Mouse (Mus musculus): Measurements from ENCODE around the gene Pgpep1. TPM values are rescaled to one million over a fixed set of nuclear protein-coding genes. Genes with fewer than 3 reads are reported as not detected.

Gene Pgpep1
- polyA plus RNA-seq, 3 experiments from 2014 or later = 3.8 to 6.4 (median 4.8) TPM

DNA sequence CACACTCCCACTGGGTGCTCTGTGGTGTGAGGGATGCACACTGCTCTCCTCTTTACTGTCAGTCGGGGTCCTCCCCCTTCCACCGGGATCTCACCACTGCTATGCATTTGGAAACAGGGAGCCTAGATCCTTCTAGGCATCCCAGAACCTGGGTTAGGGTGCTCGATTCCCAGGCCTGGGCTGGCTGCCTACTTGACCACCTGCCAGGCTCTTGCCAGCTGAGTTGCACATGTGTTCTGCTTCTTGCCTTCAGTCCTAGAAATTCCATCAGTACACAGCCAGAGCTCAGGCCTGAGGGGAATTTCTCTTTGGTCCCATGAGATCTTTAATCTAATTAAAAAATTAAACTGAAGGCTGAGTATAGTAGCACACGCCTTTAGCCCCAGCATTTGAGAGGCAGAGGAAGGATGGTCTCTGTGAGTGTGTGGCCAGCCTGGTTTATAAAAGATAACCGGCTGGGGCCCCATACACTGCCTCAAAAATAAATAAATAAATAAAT is 29.8 kb upstream of the Pgpep1 start:
- ATAC-seq = no peak

DNA sequence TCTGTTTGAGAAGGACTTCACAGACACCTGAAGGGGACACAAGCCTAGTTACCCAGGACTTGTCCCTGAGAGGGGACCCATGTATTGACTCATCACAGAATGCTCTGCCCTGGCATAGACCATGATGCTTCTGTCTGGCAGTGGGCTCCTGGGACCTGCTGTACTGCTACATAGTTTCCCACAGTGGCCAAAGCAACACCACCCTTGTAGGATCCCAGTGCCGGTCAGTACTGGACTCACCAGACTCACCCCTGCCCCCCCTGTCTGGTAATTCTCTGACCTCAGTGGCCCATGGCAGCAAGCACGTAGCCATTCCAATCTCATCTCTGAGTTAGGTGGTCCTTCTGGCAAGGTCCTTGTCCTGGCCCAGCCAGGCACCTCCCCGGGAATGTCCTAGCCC is 27.9 kb upstream of the Pgpep1 start:
- ATAC-seq = no peak

DNA sequence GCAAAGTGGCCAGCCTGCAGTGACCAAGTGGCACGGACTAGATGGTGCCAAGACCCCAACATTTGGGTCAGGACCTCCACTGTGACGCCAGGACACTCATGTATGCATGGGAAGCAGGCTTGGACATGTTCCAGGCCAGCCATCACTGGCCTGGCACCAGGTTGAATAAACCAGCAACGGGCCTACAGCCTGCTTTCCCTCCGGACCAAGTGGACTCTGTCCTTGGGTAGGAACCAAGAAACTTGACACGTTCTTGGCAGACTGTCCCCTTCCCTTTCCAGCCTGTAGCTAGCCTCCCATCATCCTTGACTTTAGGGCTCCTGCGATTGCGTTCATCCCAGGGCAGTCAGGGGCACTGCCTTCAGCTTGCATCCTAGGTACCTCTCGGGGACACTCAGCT is 27.4 kb upstream of the Pgpep1 start:
- no peak for ATAC-seq

DNA sequence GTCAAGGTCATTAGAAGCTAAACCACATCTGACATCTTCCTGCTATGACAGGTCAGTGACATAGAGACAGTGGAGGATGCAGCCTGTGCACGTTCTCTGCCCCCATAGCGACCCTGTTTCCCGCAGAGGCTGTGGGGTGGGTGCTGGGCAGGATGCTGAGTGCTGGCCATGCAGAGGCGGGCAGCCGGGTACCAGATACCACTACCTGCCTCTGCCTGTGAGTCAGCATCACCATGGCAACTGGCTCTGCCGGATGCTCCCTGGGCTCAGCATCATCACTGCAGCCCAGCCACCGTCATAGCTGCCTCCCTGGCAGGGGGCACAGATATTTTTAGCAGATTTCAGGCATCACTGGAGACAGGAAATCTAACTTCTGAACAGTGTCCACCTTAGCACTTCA is 24.1 kb upstream of the Pgpep1 start:
- peak; percentile 97 for ATAC-seq

DNA sequence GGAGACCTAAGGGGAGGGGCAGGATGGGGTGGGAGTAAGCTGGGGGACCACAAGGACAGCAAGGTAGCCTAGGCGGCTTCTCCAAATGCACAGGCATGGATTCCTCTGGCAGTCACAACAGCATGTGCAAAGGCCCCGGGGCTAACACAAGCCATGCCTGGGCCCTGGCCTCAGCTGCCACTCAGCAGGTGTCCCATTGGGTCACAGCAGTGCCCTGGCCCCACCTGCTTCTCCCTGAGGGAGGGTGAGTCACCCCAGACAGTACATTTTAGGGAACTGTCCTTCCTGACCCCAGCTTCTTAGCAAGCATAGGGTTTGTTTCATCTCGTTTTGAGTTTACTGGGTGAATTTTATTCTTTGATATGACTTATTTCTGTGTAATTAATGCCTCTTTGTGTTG is 22.5 kb upstream of the Pgpep1 start:
- no peak for ATAC-seq

DNA sequence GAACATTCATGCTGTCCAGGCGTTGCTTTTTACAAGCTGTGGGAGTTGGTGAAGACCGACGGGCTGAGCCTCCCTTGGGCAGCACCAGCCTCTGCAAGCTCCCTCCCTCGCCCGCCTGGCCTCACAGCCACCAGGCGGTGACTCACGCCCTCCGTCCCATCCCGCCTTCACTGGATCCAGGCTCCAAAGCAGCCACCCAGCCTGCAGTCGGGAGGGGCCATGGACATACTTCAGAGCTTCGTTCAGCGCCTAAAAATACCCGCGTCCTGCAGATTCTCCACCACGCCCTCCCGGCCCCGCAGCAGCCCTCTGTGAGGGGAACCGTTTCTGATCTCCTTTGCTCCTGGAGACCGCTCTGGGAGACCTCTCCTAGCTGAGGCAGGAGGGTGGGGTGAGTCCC is 22.0 kb upstream of the Pgpep1 start:
- no peak for ATAC-seq

DNA sequence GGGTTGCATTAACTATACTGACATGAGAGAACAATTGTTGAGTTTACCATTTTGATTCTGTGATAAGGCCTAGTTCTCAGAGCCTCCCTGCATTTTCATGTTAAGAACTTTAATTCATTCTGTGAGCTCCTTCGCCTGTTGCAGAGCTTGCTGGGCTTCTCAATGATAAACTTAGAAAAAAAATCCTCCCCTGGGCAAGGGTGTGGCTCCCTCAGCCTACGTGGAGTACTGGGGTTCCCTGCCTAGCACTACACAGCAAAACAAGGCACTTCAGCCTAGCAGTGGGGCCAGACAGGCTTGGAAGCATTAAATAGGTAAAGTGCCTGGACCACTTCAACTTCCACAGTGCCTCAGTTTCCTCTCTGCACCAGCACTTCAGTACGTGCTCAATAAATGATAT is 21.2 kb upstream of the Pgpep1 start:
- ATAC-seq = no peak

DNA sequence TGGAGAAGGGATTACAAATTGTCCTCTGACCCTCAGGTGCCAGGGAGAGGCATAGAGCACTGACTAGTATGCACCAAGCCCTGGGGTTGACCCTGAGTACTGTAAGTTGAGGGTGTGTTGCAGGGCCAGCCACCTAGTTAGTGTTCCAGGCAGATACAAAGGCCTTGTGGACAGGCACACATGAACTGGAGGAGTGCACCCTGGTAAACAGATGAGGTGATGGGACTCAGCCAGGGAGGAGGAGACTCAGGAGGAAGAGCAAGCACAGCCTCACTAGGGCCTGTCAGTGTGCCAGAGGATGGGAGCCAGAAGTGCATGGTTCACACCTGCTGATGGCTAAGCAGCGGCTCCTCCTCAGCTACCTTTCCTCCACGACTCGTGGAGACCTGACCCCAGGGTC is 19.9 kb upstream of the Pgpep1 start:
- ATAC-seq = no peak

DNA sequence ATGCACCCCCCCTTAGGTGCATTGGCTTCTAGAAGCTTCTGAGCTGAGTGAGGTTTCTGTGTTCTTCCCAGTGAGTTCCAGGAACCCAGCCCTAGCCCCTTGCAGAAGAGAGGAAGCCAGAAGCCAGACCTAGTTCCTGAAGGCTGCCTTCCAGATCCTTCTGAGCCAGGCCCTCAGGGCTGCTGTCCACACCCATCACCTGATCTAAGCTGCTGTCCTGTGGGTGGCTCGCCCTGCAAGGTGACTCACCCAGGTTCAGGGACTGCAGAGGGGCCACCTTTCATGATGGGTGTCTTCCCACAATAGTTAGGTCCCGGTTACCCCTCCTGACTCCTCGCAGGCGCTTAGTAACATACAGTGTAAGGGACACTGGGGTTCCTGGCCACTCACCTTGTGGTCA is 19.2 kb upstream of the Pgpep1 start:
- ATAC-seq = no peak

DNA sequence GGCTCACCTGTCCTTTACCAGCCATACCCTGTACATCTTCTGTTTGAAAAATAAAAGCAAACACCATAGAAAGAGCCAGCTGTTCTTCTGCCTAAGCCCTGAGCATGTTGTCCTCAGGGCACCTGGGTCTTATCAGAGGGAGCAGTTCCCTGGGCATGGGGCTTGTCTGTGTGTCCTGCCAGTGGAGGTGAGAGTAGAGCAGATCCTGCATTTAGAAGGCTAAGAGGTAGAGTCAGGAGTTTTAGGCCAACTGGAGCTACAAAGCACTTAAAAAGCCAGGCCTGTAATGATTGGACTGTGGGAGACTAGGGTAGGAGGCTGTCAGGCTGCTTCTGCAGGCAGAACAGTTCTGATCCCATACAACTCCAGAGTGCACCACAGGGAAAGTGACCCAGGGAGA is 18.5 kb upstream of the Pgpep1 start:
- no peak for ATAC-seq

DNA sequence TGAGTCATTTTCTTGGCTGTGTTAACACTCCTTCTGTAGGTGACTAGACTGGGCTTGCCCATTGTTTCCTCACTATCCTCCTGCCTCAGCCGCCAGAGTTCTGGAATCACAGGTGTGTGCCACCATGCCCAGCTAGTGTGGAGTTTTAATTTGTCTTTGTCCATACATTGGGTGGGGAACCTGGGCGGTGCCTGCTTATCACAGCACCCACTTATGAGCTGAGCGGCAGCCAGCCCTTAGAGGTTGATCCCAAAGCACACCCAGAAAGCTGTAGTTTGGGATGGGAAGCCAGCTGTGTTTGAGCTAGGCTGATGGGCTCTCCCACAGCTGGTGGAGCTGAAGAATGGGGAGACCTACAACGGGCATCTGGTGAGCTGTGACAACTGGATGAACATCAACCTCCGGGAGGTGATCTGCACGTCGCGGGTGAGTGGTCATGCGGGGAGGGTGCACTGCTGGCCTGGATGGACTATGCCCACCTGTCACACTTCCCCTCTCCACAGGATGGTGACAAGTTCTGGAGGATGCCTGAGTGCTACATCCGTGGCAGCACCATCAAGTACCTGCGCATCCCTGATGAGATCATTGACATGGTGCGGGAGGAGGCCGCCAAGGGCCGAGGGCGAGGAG is 17.4 kb upstream of the Pgpep1 start:
- no peak for ATAC-seq

DNA sequence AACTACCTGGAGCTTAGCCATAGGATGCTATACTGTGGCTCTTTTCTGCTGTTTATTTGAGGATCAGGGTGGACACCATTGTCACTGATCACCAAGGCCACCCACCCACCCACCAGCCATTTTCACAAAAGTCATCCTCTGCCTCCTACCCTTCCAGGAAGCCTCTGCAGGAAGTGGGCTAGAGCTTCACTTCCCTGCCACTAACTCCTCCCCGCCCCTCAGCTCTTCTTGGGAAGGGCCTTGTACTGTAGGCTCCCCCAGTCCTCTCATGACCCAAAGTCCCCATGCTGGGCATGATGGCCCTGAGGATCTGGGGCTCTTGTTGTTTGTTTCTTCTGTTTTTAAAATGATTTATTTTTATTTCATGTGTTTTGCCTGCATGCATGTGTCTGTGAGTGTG is 15.1 kb upstream of the Pgpep1 start:
- peak; percentile 54 for ATAC-seq

DNA sequence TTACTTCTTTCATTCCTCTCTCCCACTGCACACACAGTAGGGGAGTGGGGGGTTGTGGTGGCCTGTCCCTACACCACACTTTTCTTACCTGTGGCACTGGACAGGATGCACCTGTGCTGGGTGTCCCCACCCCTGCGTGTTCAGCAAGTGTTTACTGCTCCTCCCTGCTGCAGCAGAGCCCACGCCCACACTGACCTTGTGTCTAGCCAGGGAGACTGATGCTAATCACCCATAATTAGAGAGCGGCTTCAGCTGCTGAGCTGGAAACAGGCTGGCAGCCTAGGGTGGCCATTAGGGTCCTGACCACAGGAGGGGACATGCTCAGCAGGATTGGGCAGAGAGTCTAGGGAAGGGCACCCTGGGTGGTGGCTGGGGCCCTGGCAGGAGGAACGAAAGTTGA is 14.5 kb upstream of the Pgpep1 start:
- ATAC-seq = no peak

DNA sequence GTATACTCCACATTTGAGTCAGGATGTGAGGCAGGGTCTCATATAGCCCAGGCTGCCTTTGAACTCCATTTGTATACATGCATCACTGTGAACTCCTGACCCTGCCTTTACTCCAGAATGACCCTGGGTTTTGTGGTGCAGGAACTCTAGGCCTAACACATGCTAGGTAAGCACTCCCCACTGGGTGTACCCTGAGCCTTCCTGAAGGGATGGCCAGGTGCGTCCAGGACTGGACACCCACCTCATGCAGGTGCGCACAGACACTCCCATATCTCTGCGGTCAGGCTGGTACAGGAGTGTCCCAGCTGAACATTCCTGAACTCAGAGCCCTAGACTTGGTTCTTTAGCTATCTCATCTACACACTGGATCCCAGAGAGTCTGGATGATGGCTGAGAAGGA is 13.9 kb upstream of the Pgpep1 start:
- ATAC-seq = no peak

DNA sequence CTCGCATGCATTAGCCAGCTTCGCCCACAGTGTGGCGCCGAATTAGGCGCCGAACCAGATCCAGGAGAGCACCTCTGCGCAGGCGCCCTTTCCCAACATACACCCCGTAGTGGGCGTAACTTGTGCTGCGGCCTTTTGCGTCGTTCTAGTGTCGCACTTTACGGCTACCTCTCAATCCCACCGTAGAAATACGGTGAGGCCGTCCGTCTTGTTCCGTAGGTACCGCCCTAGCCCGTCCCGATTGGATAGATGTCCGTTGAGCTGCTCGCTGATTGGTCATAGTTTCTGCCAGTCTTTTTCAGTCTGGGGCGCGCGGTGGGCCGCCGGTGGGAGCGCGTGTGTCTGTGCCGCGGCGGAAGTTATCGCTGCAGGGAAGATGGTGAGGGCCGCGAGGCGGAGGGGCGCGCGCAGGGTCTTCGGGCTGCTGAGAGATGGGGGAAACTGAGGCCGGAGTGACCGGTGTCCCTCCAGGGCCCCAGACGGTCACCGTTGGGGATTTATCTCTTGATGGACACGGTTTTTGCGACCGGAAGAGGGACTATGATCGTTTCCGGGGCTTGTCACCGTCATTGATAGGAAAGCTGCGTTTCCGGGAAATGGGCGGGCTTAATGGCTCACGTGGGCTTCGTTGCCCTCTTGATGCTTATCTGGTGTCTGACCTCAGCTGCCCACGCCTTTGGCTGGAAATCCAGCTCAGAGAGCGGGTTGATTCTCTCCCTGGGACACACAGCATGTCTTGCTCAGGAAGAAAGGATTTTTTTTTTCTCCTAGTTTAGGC is 13.1 kb upstream of the Pgpep1 start, which contains the start of gene Lsm4:
Lsm4 (plus strand) TSS at position 170 of the 778 bp plus-strand sequence.
- peak; percentile 91 for ATAC-seq

DNA sequence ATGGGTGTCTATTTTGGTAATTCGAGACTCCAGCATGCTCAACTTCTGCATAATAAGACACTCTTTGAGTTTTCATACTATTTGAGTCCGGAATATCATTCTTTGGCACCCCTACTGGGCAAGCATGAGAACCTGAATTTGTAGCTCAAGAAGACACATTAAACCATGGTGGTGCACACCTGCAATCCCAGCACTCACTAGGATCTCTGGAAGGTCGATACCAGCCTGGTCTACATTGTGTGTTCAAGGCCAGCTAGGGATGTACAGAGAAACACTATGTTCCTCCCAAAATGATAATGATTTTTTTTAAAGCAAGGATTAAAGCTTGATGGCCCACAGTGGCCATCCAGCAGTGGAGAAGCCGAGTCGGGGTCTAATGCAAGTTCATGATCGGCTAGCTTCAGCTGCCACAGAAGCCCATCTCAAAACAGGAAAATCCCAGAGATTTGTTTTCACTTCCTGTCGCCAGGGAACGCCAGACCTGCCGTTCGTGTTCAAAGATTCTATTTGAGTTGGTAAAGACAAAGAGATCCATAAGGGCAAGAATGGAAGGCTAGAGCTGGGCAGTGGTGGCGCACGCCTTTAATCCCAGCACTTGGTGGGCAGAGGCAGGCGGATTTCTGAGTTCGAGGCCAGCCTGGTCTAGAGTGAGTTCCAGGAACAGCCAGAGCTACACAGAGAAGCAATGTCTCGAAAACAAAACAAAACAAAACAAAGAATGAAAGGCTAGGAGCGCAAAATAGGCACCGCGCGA is 12.3 kb upstream of the Pgpep1 start:
- no peak for ATAC-seq

DNA sequence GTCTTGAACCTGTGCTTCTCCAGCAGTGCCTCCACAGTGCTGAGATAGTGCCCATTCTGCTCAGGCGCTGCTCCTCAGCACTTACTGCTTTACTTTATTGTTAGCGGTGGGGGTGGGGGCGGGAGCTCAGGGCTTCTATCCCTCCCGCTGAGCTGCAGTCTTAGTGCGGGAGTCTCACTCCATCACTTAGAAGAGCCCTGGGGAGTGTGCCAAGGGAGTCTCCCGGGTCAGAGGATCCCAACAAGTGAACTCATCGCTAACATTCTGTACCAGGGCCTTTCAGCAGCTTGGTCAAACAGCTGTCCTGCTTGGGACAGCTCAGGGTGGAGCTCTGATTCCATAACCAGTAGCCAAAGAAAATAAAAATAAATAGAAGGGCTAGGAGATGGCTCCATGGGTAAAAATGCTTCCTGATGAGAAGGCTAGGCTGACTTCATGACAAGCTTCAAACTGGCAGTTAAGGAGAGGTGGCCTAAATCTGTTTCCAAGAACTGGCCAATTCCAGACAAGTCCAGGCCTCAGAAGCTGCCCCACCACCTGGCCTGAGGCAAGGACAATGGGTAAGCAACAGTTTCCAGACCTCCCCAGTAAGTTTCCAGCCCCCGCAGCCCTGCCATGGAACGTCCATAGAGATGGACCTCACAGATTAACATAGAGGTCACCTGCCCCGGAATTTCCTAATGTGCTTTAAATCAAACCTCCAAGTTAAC is 11.6 kb upstream of the Pgpep1 start:
- ATAC-seq = no peak

DNA sequence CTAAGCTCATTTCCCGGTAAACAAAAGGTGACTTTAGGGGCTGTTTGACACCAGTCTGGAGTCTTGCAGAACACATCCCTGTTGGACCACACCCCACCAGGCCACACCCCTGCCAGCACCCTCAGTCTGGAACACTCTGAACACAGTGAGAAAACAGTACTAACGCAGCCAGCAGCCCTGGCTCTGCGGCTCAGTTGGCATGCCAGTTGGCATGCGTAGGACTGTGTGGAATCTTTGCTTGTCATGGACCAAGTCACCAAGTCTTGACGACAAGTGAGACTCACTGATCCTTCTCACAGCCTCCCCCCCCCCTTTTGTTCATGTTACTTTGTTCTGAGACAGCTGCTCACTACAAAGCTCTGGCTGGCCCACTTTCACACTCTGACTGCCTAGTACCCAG is 6.9 kb upstream of the Pgpep1 start:
- no peak for ATAC-seq

DNA sequence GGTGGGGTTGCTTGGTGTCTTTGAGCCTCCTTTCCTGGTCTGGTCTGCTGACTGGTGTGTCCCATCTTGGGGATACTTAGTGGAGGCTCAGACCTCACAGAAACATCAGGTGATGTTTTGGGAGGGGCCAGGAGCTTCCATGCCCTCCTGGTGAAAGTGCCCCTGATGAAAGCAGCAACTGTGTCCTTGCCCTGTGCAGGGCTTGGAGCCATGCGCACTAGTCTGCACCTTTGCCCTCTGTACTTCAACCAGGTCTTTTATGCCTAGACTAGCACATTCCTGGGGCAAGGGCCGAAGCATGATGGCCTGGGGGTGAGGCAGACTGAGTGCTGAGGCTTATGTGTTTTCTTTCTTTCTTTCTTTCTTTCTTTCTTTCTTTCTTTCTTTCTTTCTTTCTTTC is 5.4 kb upstream of the Pgpep1 start:
- ATAC-seq = no peak

DNA sequence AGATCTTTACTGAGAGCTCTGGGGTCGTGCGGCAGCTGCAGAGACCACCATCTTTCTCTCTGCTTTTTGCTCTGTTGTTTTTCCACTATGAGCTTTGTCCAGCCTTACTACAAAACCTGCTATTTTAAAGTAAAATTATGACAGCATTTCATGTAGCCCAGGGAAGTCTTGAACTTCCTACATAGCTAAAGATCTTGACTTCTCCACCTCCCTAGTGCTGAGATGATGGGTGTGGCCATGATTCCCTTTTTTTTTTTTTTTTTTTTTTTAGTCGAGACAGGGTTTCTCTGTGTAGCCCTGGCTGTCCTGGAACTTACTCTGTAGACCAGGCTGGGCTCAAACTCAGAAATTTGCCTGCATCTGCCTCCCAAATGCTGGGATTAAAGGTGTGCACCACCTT is 4.4 kb upstream of the Pgpep1 start:
- ATAC-seq = no peak

DNA sequence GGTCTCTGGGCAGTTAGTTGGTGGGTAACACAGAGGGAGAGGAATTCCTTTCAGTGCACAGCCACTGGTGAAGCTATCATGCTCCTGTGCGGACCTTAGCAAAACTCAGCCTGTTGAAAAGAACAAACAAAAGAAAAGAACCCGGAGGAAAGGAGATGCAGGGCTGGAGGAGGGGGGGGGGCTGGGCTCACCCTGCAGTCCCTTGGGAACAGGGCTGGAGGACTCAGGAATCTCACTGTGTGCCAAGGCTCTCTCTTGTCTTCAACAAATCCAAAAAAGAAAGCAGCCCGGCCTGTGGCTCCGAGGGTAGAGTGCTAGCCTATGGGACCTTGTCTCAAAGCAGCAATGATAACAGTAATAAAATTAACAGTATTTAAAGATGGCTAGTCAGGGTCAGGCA is 3.5 kb upstream of the Pgpep1 start:
- ATAC-seq = no peak

DNA sequence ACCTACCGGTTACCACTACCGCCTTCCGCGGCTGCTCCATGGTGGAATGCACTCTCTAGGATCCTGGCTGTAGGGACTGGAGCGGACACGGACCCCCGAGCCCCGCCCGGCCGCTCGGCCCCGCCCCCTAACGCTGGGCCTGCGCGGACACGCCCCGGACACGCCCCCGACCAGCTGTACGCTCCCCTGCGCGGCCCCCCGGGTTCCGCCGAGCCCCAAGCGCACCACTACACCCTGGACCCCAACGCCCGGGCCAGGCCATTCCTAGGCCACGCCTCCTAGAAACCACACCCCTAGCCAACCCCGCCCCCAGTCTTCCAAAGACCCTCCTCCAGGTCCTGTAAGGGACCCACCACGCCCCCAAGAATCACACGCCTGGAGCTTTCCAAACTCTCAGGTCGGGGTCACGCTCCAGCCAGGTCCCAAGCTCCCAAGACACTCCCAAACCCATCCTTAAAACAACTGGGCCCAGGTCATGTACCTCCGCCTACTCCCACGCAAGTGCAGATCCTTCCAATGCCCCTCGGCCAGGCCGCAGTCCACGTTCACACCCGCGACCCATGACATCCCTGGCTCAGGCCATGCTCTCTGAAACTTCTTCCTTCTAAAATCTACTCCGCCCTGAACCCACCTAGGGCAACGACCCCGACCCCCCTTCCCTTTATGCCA is 450 bp downstream of the Pgpep1 start:
- peak; percentile 81 for ATAC-seq

Measured in inflammation-experienced regulatory T-cells, adult 6 months (primary cell).